Mouse (Mus musculus): Measurements from ENCODE around the gene Gimap4.

DNA sequence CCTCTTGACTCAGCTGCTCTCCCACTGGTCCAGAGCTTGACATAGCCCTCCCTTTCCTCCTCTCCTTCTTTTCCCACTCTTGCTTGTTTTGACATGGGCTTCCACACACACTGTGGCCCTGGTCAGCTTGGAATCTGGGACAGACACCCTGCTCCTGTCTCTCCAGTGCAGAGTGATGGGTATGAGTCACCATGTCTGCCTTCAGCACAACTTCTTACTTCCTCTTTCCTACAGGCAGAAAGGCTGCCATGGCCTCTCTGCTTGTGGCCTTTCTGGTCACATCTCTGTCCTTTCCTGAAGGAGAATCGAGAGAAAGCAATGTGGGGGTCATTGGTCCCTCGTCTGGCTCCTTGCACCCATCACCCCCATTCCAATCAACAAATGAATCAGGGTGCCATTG, 2.7 kb downstream of the Gimap4 start:
- no peak for TF ChIP-seq CTCF (IDR thresholded peaks at IDR 0.05; ENCODE audit: extremely low read depth, insufficient read length, insufficient replicate concordance, low read depth, low read length)
- TF ChIP-seq POLR2A (IDR thresholded peaks at IDR 0.05; ENCODE audit: low read depth, low read length): no peak

Data from small intestine, adult 2 months (tissue).